Mouse (Mus musculus) heart, adult 11 months (tissue): Measurements from ENCODE around the gene Gpr162.
"Not testable (repeated sequence)": the region's sequence is repeated elsewhere in the genome, so short reads cannot be mapped to it uniquely, and the experiment has no call there.

Source experiments
- DNase-seq: peaks from one replicate; pipeline ENCODE4 v3.0.0; 2022

Gene Gpr162

DNA sequence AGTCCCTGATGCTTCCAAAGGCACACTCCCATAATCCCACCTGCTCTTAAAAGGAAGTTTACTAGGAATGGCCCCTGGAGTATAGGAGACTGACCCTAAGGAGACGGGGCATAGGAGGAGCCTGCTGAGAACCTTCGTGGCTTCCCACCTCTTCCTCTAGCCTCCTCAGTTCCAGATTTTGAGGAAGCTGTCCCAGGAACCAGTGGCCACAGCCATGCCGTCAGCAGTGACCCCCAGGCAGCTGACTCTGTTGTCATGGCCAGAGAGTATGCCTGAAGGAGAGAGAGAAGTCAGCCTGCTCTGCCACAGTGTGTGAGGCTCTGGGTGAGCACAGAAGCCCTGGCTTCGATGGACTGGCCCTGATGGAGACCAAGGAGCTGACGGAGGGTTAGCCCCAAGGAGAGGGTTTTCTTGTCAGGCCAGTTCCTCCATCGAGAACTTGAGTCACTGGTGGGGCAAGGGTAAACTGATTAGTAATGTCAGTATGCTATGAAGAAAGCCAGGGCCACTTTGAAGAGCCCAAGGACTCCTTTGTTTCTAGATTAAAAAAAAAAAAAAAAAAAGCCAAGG, 29.2 kb downstream of the Gpr162 start:
- peak; percentile 96 for DNase-seq

DNA sequence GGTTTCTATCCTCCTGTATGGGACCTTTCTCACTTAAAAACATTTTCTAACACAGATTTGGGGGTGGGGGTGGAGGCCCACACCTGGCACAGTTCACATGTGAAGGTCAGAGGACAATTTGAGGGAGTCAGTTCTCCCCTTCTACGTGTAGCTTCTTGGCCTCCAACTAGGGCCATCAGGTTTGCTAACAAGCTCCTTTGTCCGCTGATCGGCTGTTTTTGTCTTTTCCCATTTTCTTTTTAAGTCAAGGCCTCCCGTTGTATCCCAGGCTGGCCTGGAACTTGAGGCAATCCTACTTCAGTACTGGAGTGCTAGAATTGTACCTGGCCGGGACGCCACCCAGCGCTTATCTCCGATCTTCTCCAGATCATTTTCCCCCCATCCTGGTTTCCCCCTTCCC, 32.1 kb downstream of the Gpr162 start:
- DNase-seq, result no peak

DNA sequence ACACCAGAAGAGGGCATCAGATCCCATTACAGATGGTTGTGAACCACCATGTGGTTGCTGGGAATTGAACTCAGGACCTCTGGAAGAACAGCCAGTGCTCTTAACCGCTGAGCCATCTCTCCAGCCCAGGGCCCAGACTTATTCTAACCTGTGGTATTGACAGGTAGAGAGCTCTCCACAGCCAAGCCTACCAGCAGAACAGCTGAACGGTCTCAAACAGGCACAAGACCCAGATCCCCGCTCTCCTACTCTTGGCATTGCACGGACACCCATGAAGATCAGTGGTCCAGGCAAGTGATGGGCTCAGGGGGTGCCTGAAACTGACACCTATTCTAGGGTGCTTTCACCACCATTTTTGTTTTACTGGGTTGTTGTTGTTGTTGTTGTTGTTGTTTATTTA, 32.6 kb downstream of the Gpr162 start:
- not testable (repeated sequence) for DNase-seq

DNA sequence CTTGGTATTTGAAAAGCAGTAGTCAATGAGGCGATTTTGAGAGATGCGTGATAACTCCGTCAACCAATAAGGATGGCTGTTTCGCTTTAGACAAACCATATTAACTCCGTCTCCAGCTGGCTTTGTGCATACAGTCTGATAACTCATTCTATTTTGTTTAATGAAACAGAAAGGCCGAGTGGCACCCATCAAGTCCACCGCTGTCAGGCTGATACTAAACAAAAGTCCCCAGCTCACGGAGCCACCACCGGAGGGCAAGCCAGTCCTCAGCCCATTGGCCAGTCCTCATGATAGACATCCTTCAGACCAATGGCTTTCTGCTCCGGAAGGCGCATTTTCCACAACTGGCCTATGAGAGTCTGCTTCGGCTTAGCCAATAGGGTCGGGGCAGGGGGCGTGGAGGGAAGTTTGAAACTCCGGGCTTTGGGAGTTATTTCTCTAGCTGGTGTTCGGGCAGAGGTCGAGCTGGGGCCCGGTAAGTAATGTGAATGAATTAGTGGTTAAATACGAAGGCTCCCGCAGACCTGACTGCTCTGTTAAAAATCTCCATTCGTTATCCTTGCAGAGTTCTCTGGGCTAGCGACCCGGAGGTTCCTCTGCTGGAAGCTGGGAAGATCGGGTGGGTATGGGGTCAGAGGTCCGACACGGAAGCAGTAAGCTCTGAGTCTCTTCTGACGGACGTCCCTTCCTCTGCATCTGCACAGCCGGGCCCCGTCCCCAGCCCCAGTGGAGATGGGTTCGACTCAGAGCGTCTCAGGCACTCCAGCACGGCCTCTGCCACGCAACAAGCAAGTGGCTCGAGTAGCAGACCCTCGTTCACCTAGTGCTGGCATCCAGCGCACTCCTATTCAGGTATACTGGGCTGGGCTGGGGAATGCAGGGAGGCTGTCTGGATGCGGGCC, 33.7 kb downstream of the Gpr162 start:
- peak; percentile 100 for DNase-seq

DNA sequence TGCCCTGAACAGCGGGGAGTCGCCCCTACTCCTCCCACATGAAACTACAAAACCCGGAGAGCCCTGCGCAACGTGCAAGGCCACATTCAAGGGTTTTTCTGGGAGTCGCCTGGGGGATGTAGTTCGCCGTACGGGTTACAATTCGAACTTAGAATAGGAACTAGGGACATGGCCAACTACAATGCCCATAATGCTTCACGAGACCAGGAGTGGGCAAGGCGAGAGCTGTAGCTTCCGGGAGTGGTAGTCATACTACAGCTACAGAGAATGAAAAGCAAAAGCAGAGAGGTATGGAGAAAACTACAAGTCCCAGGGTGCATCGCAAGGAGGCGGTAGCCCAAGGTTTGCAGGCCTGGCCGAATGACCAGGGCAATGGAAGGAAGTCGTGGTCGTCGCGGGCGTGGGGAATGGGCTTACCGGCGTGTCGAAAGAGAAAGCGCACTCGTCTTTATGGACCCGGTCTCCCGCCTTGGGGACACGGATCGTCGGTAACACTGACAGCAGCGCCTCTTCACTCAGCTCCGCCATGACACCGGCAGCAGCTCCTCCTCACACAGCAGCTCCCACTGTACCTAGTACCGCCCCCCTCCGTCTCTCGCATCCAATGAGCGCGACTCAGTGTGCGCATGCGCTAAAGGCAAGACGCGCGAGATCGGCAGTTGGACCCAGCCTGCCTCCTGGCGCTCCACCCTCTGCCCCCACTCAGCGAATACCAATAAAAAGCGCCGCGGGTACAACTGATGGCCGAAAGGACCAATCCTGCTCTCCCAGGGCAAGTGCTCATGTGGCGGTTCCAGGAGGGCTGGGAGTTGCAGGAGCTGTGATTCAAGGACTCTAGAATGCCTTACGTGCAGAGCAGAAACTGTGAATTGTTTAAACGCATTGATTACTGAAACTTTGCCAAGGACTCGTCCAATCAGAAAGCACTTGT, 34.6 kb downstream of the Gpr162 start, which contains the start of the genes Usp5 and Cdca3:
Usp5 (minus strand) TSS at position 617 of the 931 bp plus-strand sequence.
Cdca3 (plus strand) TSS at position 680 of the 931 bp plus-strand sequence.
- DNase-seq, result peak; percentile 100

DNA sequence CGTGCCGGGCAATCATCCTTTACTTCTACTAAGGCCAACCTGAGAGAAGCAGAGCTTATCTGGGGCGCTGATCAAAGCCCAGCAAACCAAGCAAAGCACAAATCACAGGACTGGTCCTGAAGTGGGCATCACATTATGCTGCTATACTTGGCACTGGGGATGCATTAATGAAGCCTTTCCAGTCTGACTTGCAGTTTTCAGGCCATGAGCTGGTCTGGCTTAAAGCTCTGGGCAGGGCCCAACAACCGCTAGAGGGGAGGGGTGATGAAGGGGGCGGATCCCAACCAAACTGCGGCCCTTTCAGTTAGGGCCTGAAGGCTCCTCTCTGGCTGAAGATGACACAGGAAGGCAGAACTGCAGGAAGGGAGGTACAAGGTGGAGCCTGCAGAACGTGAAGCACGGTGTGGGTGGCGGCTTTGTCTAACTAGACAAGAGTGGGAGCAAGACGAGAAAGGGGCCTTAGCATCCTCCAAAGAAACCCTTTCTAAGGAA, 35.6 kb downstream of the Gpr162 start:
- peak; percentile 96 for DNase-seq

DNA sequence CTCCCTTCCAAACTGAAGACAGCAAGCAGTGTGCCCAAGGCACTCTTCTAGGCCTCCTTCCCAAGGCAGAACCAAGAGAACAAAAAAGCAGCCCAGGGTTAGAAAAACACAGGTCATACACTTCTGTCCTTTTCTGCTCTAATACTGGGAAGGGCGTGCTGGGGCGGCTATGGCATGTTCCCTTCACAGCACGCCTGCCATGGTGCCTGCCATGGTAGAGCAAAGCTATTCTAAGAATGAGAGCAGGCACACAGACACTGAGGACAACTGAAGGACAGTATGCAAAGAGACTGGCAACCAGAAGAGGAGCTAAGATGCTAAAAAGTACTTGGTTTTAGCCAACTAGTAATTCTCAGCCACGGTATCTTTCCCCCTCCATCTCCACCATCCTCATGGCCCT, 41.7 kb downstream of the Gpr162 start:
- peak; percentile 91 for DNase-seq

DNA sequence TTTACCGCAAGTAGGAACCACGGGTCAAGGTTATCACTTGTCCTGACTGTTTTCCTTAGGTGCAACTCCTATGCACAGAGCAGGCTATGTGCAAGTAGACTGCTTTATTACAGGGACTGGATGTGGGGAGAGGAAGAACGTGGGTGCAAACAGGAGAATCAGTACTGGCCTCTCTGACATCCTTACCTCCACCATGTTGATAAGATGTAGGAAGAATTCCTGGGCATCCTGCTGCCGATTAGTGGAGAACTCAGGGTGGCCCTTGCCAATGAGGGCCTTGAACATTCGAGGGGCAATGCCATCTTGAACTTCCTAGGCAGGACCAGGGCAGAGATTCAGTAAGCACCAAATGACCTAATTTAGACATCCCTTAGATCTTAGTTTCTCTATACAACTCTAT, 42.9 kb downstream of the Gpr162 start:
- peak; percentile 71 for DNase-seq

DNA sequence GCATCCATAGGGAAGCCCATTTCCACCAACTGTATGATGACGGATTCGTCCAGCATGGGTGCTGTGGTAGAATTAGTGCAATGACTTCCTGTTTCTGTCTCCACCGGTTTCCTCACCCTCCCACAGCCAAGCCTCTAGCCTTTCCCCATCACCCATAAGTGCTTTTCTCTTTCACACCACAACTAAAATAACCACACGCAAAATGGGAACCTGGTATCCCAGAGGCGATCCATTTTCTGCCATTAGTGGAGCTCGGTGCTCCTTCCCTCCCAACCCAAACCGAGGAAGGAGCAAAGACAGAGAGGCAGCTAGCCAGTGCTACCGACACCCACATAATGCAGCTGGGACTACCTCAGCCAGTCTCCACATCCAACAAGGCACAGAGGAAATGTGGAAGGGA, 45.8 kb downstream of the Gpr162 start:
- DNase-seq, result no peak

DNA sequence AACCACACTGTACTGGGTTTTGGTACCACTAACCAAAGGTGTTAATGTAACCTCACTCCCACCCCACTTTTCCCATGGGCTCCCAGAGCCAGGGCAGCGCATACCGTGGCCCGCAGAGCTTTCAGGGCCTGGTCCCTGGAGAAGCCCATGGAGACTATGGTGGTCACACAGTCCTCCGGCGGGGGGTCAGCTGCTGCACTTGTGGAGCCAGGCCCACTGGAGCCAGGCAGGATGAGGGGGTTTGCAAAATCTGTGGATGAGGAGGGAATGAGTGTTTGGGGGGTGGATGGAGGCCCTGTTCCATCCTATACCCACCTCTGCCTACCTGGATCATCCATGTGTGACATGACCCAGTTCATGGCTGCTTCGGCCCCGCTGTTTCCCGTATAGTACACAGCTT, 46.2 kb downstream of the Gpr162 start:
- DNase-seq, result peak; percentile 88

DNA sequence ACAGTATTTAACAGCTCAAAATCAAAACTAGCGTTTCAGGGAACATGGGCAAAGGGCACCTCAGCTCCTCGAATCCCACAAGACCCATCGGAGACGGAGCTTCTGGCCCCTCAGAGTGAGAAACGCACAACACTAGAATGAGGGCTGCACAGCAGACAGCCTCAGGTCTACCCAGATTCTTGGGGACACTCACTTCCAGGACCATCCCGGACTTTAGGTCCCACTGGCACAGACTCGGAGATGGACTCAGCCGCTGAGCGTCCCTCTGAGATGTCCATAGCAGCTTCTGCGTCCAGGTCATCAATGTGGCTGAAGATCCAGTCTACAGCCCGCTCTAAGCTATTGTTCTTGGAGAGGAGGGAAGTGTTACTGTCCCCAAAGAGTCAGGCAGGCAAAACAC, 46.7 kb downstream of the Gpr162 start:
- DNase-seq, result peak; percentile 87

DNA sequence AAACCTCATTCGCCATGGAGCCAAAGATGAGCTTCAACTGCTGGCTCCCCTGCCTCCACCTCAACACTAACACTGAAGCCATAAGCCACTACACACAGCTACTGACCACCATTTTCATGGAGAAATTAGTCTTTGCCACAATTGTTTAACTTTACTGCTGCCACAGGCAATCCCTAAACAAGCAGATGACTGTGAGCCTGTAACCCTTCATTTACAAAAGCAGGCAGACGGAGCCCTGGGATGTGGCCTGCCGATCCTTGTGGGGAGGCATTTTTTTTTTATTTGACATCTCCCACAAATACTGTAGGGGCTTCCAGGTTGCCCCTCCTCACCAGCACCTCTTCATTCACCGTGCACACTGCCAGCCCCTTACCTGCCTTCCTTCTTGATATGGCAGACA, 47.2 kb downstream of the Gpr162 start:
- peak; percentile 84 for DNase-seq

DNA sequence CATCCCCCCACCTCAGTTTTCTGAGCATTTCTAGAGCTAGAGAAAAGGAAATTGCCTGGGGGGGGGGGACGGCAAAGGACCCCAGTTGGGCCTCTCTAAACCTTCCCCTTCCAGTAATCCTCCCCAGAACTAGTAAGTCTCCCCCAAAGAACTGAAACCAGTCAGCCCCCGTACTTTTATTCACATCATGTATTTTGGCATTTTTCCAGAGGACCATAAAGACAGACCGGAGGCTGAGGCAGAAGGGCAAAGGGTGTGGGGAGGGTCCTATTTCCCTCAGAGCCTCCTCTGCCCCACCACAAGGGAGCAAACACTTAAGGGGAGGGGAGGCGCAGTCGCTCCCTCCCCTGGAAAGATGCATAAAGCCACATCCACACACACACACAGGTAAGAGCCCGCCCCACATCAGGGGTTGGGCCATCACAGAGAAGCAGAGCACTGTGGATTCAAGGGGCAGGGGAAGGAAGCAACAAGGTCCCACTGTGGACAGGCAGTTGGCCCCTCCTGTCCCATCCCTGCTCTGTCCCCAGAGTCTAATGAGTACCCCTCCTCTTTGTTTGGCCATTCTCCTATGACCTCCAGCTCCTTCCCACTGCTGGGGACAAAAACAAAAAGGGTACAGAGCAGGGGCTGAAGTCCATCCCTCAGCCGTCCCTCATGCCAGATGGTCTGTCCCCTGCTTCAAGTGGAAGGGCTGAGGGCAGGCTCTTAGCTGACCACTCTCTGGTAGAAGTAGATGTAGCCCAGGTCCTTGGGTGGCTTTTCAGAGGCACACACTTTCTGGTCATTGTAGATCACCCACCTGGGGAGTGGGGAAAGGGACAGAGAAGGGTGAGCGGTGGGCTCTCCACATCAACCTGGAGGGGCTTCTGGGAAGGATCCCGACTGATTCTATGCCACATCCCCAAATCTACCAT, 48.7 kb downstream of the Gpr162 start:
- DNase-seq, result peak; percentile 92

DNA sequence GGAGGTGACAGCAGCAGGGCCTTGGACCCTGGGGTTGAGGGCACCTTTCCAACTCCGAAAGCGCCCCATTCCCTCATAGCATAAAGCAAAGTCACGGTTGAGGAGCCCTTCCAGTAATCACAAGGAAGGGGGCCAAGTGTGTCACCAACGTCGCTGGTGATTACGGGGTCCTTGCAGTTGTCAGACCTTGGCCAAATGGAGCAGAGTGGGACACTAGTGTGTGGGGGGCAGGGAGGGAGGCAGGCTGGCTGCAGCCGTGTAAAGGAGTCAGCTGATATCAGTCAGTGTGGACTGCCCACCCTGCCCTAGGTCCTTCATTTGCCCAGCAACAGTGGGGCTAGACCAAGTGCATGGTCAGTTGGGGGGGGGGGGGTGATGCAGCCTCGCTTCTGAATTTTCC, 49.3 kb downstream of the Gpr162 start:
- DNase-seq, result no peak

DNA sequence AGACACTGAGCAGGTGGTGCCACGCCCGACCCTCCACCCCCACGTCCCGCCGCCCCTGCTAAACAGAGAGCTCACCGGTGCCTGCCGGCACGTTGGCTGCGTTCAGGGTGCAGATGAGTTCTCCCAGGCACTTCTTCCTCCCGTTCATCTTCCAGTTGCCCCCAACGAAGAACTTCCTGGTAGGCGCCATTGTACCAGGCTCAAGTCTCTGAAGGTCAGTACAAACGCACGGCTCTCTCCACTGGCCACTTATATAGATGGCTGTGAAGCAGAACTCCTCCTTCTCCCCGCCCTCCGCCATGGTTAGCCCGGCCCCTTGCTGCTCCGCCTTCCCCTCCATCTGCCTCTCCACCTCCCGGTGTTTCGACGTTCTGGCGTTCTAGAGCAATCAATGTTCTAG, 49.9 kb downstream of the Gpr162 start, which contains the start of gene Tpi1:
Tpi1 (minus strand) TSS at position 364 of the 400 bp plus-strand sequence.
- peak; percentile 99 for DNase-seq

DNA sequence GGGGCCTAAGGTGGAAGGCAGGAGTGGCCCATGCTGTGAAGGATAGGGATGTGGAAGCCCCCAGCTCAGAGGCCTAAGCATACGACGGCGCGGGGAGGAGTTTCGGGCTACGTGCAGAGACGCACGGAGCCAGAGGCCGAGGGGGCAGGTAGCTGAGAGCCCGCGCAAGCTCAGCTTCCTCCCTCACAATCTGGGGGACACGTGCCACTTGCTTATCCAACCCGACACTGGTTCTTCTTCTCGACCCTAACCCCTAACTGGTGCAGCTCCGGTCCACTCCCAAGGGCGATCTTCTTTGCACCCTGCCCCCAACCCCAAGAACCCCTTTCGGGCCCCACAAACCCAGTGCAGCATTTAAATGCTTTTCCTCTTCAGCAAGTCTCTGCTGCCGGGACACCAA, 50.3 kb downstream of the Gpr162 start:
- peak; percentile 98 for DNase-seq

DNA sequence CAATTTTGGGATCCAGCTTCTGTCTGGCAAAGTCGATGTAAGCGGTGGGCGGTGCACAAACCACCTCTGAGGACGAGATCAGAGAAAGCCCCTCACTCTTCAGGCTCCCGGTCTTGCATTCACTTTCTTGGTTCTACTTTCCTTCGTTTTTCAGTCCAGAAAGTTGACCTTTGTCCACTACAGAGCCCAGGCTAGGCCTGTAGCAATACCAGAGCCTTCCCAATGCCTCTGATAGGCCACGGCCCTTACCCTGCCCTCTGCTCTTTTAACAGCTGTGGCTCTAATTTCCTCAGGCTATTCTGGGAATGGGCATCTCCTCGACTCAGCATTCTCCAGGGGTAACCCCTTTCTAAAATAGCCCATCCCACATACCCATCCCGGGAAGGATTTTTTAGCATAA, 50.9 kb downstream of the Gpr162 start:
- DNase-seq, result no peak

DNA sequence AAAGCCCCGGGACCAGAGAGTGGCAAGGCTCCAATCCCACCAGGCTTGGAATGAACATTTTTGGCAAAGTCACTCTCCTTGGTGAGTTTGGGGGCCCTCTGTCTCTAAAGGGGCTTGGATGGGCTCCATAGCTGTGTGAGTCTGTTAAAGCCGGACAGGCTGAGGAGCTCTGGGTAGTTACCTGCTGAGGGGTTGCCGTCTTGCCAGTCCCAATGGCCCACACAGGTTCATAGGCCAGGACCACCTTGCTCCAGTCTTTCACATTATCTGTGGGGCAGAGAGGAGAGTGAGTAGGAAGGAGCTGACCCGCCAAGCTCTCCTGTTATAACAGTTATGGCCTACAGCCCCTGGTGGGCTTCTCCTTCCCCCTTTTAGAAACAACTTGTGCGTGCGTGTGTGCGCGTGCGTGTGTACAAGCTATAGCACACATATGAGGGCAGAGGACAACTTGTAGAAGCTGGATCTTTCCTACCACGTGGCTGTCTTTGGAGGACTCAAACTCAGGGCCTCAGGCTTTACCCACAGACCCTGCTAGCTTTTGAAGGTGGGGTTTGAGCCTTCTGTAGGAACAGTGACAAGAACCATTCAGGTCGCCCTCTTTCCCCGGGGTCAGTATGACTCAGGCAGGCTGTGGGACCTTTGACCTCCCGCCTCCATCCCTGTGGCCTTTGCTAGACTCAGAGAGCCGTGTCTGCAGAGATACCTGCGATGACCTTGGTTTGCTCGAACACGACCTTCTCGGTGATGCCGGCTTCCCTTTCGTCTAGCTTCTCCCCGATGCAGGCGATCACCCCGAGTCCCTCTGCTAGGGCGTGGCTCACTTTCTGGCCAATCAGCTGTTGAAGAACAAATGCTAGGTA, 51.9 kb downstream of the Gpr162 start:
- peak; percentile 93 for DNase-seq

DNA sequence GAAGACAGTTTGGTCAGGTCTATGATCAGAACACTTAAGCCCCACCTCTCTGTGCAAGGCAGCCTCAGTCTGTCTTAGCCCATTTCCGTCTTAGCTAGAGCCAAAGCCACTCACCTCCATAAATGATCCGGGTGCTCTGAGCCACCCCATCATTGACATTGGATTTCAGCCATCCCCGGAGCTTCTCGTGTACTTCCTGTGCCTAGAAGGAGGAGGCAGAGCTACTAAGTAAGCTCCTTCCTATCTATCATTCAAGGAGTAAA, 52.4 kb downstream of the Gpr162 start:
- DNase-seq, result peak; percentile 91

DNA sequence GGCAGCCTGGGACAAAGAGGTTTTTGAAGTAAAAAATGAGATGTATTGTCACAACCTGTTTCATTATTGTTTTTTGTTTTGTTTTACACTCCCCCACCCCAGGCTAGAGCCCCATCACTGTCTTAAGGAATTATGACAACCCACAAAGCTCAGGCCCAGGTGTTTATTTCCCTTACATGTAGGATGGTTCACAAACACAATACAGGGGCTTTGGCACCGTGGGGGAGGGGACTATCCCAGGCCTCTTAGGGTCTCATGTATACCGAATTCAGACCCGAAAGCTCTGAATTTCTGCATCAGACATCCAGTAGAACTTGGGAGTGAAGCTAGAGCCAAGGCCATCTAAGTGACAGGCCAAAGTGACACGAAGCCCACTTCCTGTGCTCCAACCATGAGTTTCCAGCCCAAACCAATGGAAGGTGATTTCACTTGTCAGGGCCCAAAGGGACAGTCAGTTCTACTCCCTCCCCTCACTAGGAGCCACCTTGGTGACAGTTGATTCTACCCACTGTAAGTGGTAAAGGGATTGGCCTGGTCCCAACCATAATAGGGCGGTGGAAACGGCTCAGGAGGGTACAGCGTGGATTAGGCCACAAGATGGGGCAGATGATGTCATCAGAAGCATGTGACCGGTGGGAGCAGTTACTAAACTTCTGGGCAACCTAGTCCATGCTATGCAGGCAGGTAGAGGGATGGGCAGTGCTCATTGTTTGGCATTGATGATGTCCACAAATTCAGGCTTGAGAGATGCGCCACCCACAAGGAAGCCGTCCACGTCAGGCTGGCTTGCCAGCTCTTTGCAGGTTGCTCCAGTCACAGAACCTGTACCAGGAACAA, 53.0 kb downstream of the Gpr162 start:
- peak; percentile 94 for DNase-seq
